Mouse (Mus musculus) induced T-regulatory cell, adult 2 months (primary cell): ENCODE measurements around the gene Matn3.
A peak's percentile ranks its signal among the peaks of the same experiment; 100 is the strongest.

ENCODE experiments used
- DNase-seq: peaks from one replicate; pipeline ENCODE4 v3.0.0-alpha.2; 2012; ENCODE audit warnings: low read depth

The Matn3 gene

DNA sequence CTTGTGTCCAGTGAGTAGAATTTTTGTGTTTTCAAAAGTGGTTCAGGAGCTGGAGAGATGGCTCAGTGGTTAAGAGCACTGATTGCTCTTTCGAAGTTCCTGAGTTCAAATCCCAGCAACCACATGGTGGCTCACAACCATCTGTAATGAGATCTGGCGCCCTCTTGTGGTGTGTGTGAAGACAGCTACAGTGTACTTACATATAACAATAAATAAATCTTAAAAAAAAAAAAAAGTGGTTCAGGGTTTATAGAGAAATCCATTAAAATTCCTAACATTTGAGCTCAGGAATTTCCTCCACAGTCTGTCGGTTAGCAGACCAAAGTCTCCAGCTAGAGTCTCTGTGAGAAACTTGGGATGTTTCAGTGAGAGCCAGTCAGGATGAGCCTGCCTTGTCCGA, 11.5 kb upstream of the Matn3 start:
- peak; percentile 39 for DNase-seq

DNA sequence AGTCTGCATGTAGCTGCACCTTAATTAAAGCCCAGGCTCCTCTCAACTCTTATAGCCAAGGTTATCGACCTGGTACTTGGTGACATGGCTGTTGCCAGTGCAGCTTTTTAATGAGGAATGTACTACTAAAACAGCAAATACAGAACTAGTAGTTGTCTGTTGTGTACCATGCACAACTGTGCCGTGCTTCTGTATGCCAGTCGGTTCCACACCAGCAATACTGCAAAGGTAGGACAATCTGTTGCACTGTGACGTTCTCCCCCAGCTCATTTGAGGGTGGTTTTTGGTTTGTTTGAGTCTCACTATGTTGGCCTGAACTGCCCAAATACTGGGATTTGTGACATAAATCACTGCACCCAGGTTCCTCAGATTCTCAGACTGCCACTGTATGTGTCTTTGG, 8.2 kb upstream of the Matn3 start:
- DNase-seq: no peak

DNA sequence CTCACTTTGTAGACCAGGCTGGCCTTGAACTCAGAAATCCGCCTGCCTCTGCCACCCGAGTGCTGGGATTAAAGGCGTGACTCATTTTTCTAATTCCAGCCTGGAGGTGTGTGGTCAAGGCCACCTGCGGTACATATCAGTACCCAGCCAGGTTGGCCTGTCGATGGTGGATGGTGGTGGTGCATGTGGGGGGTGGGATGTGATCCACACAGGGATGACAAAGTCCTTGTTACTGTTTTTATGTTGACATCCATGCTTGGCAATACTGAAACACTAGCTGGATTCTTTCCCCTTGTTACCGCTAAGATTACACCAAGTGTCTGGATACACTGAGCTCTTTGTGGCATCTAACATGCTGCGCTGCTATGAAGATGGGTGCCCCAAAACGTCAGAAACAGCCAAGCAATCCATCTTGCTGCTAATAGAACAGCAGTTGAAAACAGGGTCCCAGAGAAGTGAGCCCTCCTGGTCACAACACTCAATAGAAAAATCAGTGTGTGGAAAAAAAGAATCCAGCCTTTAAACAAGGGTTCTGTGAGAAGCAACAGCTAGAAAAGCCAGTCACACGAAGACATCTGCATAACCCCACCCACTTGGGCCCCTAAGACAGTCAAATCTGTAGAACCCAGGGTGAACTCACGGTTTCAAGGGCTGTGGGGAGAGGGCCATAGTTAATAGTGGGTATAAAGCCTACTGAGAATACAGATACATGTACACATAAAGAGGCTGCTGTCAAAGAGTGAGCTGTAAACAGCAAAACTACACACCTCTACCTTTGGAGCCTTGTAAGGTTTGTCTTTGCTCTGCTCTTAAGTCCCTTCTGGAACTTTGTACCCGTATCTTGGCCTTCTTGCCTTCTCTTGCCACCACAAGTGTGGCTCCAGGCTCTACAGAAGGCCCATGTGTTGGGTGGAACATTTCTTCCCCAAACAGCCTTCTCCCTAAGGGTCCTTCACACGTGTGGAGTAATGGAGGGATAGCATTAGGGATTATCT, 7.4 kb upstream of the Matn3 start:
- no peak for DNase-seq

DNA sequence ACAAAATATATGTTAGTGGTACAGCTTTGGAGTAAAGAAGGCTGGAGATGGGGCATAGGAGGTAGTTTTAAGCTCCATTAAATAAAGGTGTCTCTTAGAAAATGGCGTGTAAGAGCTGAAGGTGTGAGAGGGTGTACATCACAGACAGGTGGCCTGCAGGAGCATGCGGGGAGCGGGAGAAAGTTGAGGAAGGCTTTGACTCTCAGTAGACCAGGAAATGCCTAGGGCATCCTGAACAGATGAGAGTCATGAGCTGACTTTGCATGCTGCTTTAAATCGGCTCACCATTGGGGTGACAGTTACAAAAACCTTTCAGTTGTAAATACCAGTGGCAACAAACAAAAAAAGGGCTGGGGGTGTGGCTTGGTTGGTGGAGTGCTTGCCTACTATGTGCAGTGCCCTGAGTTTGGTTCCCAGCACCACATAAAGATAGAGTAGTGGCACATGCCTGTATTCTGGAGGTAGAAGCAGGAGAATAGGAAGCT, 6.6 kb upstream of the Matn3 start:
- DNase-seq: no peak

DNA sequence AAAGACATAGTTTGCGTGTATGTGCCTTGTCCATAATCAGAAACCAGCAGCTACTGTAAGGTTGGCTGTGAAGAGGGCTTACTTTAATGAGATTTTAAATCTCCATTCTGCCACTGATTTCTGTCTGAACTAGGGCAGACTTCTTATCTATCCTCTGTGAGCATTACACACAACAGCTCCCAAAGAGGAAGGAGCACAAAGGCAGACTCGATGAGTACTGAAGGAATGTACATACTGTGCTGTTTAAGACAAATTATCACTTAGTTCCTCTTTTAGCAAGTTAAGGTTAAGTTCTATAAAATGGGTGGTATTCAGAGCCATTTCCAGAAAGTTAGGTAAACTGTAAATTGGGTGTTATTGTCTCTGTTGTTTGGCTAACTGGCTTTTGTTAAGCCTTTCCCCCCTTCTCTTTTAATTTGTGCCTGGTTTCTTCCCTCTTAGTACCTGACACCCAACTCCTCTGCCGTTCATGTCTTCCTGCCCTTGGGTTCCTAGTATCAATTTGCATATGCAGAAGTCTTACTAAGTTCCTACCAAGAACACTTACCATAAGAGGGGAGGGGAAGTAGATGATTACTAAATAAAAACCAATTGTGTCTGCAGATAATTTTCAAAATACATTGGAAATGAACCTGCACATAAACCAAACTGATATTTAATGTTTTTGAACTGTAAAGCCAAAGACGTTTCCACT, 5.9 kb upstream of the Matn3 start:
- peak; percentile 23 for DNase-seq

DNA sequence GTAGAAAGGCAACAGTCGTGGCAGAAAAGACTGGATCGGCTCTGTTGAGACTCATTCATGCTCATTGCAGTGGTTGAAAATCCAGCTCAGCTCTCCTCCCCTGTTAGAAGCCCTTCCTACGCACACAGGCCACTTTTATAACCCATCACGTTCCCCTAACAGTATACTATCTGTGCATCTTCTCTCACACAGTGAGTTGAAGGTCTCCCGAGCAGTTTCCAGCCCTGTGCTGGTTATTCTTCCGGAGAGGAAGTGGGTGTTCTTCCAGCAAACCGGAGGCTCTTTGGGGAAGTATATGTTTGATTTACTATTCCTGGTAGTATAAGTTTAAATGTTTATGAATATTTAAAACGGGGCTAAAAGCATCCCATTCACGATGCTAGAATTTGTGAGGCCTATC, 566 bp upstream of the Matn3 start:
- no peak for DNase-seq

DNA sequence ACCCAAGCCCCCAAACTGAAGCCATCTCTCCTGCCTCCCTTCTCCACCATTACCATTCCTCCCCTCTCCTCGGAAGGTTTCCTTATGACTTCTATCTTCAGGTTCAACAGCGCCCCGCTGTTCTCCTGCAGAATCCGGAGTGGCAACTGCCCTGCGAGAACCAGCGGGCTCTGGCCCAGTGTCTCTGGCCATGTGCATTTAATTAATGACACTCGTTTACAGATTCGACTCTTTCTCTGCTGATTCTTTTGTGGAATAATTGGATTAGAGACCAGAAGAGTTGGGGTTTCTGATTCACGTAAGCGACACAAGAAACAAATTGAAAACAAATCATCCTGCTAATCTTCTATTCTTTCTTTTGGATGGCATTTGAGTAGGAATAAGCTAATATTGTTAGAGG, 5.4 kb downstream of the Matn3 start:
- no peak for DNase-seq

DNA sequence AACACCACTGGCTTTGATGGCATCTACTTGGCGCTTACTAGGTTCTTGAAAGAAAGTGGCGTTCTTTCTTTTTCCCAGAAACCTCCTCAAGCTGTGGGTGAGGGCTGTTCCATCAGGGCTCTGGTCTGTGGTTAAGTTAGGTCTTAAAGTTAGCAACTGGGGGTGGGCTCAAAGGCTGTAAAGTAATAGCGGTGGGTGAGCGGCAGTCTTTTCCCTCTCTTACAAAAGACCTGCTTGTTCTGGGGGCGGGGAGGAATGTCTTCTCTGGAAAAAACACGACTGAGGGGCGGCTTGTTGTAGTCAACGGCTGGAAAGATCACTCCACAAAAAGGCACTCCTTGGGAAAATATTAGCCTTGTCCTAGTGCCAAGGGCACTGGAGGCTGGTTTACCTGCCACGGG, 6.4 kb downstream of the Matn3 start:
- no peak for DNase-seq

DNA sequence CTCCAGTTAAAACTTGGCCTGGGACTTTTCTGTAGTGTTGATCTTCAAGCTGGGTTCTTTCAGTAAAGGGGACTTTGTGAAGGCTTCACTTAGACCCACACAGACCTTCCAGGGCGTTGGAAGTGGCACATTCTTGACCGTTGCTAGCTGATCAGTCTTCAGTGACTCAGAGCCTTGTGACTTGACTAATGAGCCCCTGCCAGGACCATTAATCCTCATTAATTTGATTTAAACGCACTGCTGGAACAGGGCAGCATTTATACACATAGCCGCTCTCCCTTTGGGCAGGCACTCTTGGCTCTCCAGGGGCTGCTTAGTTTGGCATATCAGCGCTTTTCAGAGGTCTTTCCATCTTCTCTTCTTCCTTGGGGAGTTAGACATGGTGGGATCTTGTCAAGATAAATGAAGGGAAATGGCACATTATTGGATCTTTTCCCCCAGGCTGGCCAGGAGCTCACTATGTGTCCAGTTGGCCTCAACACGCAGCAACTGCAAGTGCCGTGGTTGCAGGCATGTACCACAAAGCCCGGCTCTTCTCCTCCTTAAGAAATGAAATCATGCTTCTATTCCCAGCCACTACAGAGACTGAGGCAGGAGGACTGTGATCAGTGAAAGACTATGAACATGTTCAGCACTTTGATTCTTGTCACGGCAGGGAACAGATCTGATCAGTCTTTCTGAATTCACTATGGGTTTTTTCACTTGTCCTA, 14.0 kb downstream of the Matn3 start:
- no peak for DNase-seq

DNA sequence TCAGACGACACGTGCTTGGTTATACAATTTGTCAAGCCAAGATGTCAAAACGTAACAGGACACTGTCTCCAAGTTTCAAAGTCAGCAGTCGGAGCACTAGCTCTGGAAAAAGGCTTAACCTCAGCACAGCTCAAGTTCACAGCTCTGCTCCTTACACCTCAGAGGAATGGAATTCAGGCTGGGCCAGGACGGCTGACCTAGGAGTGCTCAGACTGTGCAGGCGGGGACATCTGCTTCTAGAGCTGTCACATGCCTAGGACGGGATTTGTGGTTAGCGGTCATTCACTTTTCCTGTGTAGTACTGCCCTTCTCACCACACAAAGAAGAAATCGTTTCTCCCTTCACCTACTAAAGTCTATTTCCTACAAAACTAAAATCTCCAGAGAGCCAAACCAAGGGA, 22.1 kb downstream of the Matn3 start:
- peak; percentile 23 for DNase-seq

DNA sequence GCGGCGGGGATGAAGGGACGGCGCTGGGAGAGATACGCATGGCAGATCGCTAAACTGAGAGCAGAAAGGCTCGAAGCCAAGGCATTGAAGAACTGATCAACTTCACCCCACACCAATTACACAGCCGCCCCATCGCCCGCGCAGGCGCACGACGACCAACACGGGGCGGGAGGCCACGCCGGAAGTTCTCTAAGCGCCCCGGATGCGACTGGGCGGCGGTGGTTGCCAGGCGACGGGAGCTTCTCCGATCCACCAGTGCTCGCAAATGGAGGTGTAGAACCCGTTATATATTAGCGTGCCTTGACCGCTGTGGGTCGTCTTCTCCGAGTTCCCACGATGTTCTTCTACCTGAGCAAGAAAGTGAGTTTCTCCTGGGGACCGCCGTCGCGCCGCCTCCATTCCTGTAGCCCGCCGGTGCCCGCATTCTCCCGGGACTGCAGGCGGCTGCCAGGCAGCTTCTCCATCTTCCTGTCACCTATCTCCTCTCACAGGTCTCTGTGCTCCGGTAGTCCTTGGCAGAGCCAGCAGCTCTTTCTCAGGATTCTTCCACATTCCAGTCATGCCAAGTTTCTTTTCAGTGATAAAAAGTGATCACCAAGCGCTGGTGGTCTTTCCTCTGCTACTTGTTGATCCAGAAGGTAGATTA, 26.2 kb downstream of the Matn3 start, which contains the start of gene Wdr35:
Gene Wdr35 (plus strand): TSS at position 73 of the 646 bp plus-strand sequence.
- DNase-seq: peak; percentile 94

DNA sequence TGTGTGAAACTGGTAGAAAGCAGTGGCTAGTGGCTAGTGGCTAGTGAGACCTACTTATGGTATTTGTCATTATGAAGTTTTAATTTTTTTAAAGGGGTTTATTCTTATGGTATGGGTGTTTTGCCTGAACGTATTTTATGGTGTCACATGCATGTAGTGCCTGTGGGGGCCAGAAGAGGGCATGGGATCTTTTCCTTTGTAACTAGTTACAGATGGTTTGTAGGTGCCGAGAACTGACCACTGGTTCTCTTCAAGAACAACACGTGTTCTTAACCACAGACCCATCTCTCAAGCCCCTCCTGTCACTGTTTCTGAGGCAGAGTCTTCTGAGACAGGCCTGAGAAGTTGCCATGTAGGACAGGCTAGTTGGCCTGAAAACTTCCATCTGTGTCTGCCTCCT, 27.3 kb downstream of the Matn3 start:
- peak; percentile 16 for DNase-seq

DNA sequence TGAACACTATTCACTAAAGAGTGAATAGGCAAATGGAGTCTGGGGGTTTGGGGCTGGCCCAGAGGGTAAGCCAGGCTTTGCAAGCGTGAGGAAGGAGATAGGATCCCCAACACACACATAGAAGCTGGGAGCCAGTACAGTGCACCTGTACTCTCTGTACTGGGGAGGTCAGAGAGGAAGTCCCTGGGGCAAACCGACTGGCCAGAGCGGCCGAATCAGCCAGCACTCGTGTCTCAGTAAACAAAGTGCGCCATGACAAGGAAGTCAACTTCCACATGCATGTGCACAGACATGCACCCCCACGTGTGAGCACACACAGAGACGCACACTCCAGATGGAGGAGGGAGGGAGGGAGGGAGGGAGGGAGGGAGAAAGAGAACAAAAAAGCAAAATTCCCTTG, 45.5 kb downstream of the Matn3 start:
- DNase-seq: no peak

DNA sequence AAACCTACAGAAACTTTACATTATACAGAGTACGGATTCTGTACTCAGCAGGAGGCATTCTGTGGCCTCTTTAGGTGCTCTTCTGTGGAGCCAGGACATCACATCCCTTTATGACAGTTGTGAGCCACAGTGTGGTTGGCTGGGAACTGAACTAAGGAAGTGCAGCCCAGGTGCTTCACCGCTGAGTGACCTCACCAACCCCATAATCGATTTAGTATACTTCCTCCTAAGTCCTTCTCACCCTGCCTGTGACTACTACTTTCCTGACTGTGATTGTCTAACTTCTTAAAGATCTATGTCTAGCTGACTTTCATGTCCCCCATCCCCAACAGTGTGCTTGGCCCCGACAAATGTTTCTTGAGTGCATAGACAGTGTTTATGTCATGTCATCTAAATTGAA, 50.6 kb downstream of the Matn3 start:
- DNase-seq: no peak

DNA sequence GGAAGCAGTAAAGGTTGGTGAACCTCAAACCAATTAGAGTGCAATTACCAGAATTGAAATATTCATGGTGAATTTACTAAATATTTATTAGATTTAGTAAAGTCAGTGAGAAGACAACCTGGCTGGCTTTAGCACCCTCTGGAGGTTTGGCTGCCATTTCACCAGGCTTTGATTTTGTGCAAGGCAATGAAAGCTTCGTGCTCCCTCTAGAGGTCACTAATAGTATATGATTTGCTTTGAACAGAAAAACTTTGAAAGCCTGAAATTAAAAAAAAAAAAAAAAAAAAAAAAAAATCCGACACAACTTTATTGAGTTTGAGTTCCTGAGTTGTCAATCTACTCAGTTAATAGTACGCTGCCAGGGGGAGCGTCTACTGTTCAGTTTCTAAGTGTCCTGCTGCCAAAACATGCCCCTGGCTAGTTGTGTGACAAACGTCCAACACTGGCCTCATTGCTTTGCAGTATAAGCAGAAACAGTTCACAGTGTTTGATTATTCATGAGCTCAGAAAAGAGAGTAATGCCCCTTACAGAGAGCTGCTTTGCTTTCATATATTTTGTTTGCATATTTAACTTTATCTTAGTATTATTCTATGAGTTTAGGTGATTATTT, 54.4 kb downstream of the Matn3 start:
- peak; percentile 86 for DNase-seq

DNA sequence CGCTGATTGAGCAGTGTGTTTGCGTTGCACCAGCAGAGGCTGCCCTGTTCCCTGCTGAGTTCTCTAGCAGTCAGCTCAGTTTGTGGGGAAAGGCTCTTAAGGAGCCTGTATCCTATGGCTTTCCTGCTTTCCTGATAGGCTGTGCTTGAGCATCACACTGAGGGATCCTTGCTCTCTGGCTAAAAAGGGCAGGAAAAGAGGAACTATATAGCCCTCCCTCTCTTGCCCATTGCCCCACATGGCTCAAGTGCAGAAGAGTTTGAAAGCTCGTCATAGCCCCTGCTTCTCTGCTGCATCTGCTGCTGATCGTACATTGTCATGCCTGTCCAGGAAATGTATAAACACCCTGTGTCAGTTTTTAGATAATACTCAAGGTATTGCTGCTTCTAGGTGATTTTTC, 59.4 kb downstream of the Matn3 start:
- DNase-seq: no peak

DNA sequence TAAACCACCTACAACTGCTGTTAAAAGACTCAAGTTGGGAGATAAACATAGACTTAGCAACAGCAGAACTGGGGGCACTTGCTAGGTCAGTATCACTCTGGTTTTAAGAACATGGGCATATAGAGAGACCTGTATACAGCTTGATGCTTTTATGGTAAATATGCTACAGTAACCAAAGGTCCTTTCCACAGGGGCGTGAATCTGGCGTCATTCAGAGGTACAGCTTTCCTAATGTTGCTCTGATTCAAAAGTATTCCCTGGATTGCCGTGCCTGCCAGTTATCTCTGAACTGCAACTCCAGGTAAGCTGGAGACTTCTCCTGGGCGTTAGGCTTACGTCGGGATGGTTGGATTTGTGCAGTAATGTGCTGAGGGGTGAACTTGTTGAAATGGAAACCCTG, 60.1 kb downstream of the Matn3 start:
- no peak for DNase-seq

DNA sequence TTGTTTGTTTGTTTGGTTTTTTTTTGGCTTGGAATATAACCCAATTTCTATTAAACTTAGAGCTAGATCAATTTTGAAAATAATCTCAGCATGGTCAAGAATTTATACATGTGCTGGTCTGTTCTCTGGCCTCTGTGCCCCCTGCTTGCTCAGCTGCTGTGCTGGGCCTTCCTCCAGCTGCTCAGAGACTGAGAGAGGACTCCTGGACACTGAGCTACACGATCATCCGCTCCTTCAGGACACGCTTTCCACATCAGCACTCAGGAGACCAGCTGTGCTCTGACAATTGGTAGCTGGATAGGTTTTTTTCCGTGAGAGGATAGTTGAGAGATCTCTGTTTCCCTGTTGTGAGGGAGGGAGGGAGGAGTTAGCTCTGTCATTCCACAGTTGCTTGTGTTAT, 62.6 kb downstream of the Matn3 start:
- no peak for DNase-seq

DNA sequence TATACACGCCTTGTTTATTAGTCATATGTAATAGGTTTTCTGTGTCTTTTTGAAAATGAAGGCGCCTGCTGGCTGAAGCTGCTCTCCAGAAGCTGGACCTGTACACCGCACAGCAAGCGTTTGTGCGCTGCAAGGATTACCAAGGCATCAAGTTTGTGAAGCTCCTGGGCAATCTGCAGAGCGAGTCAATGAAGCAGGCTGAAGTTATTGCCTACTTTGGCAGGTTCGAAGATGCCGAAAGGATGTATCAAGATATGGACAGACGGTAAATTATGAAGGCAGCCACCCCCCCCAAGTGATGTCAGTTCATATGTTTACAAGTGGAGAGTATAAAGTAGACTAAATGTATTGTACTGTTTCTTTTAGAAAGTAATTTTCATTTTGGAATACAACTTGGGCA, 68.6 kb downstream of the Matn3 start:
- DNase-seq: no peak

DNA sequence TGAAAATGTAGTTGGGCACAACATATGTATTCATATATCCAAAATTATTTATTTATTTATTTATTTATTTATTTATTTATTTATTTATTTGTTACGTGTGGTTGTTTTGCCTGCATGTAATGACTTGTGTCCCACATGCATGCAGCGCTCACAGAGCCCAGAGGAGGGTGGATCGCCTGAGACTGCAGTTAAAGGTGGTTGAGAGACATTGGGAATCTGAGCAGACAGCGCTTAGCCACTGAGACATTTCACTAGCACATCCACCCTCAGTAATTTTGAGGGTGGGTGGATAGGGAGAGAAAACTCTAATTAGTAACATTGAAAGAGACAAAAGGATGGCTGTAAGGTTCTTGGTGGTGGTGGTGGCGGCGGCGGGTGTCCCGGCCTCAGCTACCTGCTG, 72.7 kb downstream of the Matn3 start:
- DNase-seq: no peak

DNA sequence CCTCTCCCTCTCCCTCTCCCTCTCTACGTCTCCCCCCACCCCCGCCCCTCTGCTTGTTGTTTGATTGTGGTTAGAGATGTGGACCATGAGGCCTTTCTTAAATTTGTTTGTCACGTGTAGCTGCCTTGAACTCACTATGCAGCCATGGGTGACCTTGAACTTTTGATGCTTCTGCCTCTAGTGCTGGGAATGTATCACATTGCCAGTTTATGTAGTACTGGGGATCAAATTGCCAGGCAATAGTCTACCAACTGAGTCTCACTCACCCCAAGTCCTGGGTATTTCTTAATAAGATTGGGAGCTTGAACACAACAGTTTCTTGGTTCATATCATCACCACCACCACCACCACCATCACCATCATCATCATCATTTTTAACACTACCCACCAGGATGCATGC, 73.3 kb downstream of the Matn3 start:
- no peak for DNase-seq
